14 mouse cellular contexts compared by ENCODE assay signal in the genomic region with DNA sequence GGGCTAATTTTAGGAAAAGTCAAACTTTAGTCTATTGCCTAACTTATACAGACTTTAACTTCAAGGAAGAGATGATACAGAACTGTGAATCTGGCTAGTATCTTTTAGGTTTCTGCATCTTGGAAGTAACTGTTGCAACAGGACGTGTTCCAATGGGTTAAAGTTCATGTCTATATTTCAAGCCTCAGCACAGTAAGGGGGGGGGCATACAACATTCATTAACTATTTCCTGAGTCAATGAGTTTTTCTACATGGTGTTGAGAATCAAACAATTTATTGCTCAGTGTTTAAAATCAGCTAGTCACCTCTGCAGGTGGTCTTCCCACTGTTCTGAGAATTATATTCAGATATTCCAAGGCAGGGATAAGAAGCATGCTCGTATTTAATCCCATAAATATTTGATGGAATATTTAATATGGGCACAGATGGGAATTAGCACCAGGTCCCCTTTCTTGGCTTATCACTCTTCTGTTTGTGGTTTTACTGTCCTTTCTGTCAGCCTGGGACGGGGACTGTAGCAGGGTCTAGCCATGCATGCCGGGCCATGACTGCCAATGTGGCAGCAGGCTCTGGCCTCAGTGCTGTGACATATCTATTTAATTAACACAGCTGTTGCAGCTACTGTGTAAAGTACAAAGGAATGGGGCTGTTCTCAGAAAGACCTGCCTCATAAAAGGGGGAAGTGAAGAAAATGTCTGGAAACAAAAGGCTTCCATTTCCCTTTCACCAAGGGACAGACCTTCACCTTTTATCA.
DNase-seq lines count a peak whose midpoint lies in the region; ATAC-seq and TF ChIP-seq lines count a peak whose summit lies in the region.
"Had no signal": no experiment of that assay in that cellular context is flagged by ENCODE, and none has a peak within 500 bp of the region (broad histone marks: within the 10 kb centered on the region; RNA-seq: fewer than 3 reads in every experiment).

No protein-coding gene starts in this region.

- no peak overlapping the region for H3K27ac ChIP-seq in forebrain, embryonic 11.5 days (ENCODE audit: low read depth, low read length)
- no peak overlapping the region for H3K27ac ChIP-seq in forebrain, embryonic 10.5 days
- H3K27ac ChIP-seq in midbrain, embryonic 11.5 days (ENCODE audit: low read depth, low read length): no peak overlapping the region
- no peak overlapping the region for H3K27ac ChIP-seq in midbrain, postnatal 0 days (ENCODE audit: low read depth, low read length)
- H3K27ac ChIP-seq: layer of hippocampus, adult 2 months; limb, embryonic 13.5 days; lung, embryonic 15.5 days had no signal

- H3K9me3 ChIP-seq in forebrain, embryonic 11.5 days (ENCODE audit: control insufficient read depth, low read length): no peaks in the 10 kb centered on the region
- H3K9me3 ChIP-seq in forebrain, embryonic 10.5 days: no peaks in the 10 kb centered on the region
- no peaks in the 10 kb centered on the region for H3K9me3 ChIP-seq in midbrain, embryonic 11.5 days (ENCODE audit: control insufficient read depth, low read length)
- no peaks in the 10 kb centered on the region for H3K9me3 ChIP-seq in midbrain, postnatal 0 days (ENCODE audit: low read length)
- H3K9me3 ChIP-seq: G1E; limb, embryonic 13.5 days; lung, embryonic 15.5 days had no signal

- no peak overlapping the region for H3K9ac ChIP-seq in forebrain, embryonic 11.5 days (ENCODE audit: low read length)
- no peak overlapping the region for H3K9ac ChIP-seq in midbrain, embryonic 11.5 days (ENCODE audit: low read length)
- no peak overlapping the region for H3K9ac ChIP-seq in midbrain, postnatal 0 days (replicated peaks; ENCODE audit: low read length, poor library complexity, severe bottlenecking)
- H3K9ac ChIP-seq: limb, embryonic 13.5 days; lung, embryonic 15.5 days had no signal

- no peaks in the 10 kb centered on the region for H3K27me3 ChIP-seq in forebrain, embryonic 11.5 days (ENCODE audit: control insufficient read depth, insufficient read depth, low read length)
- no peaks in the 10 kb centered on the region for H3K27me3 ChIP-seq in forebrain, embryonic 10.5 days (ENCODE audit: poor library complexity, severe bottlenecking)
- H3K27me3 ChIP-seq in midbrain, embryonic 11.5 days (ENCODE audit: control insufficient read depth, insufficient read depth, low read length): no peaks in the 10 kb centered on the region
- no peaks in the 10 kb centered on the region for H3K27me3 ChIP-seq in midbrain, postnatal 0 days (ENCODE audit: insufficient read depth, low read length)
- H3K27me3 ChIP-seq: limb, embryonic 13.5 days; lung, embryonic 15.5 days had no signal

- 44% methylated on average over 4 of the region's 4 CpGs for WGBS in forebrain, embryonic 11.5 days
- 60% methylated on average over 4 of the region's 4 CpGs for WGBS in forebrain, embryonic 10.5 days
- 56% methylated on average over 4 of the region's 4 CpGs for whole genome bisulfite sequencing in midbrain, embryonic 11.5 days
- WGBS in midbrain, postnatal 0 days: 33% methylated on average over 4 of the region's 4 CpGs

- H3K4me1 ChIP-seq in forebrain, embryonic 11.5 days (replicated peaks; ENCODE audit: control insufficient read depth, insufficient read depth, low read length): no peaks in the 10 kb centered on the region
- H3K4me1 ChIP-seq in forebrain, embryonic 10.5 days: peaks cover 22% of the 10 kb centered on the region
- H3K4me1 ChIP-seq in midbrain, embryonic 11.5 days (ENCODE audit: control insufficient read depth, insufficient read depth, low read length): no peaks in the 10 kb centered on the region
- no peaks in the 10 kb centered on the region for H3K4me1 ChIP-seq in midbrain, postnatal 0 days (ENCODE audit: insufficient read depth, low read length)
- H3K4me1 ChIP-seq: lung, embryonic 15.5 days had no signal

- no peak for DNase-seq in forebrain, embryonic 11.5 days (ENCODE audit: low spot score)
- DNase-seq in forebrain, embryonic 10.5 days (ENCODE audit: extremely low spot score, low spot score): no peak
- DNase-seq in midbrain, embryonic 11.5 days (ENCODE audit: low spot score, missing footprints): peak; percentile 77
- DNase-seq in midbrain, postnatal 0 days (ENCODE audit: low spot score): no peak
- DNase-seq in layer of hippocampus, adult 9-11 months: no peak
- no peak for DNase-seq in frontal cortex, postnatal 36 days (ENCODE audit: low spot score in 2 of 2)
- DNase-seq: cerebellum, adult 8-10 months; thymus, adult 18-20 months had no signal

- TF ChIP-seq CTCF in midbrain, postnatal 0 days (IDR thresholded peaks at IDR 0.05): no peak

- H3K36me3 ChIP-seq in forebrain, embryonic 11.5 days (ENCODE audit: control insufficient read depth, insufficient read depth, low read length): no peaks in the 10 kb centered on the region
- no peaks in the 10 kb centered on the region for H3K36me3 ChIP-seq in forebrain, embryonic 10.5 days (replicated peaks)
- no peaks in the 10 kb centered on the region for H3K36me3 ChIP-seq in midbrain, embryonic 11.5 days (ENCODE audit: control insufficient read depth, insufficient read depth, low read length)
- H3K36me3 ChIP-seq in midbrain, postnatal 0 days (ENCODE audit: insufficient read depth, low read length): no peaks in the 10 kb centered on the region
- H3K36me3 ChIP-seq: G1E; limb, embryonic 13.5 days; lung, embryonic 15.5 days had no signal

- H3K4me2 ChIP-seq in forebrain, embryonic 11.5 days (ENCODE audit: low read depth, low read length, severe bottlenecking): no peak overlapping the region
- no peak overlapping the region for H3K4me2 ChIP-seq in midbrain, embryonic 11.5 days
- H3K4me2 ChIP-seq in midbrain, postnatal 0 days (ENCODE audit: low read depth, low read length, poor library complexity, severe bottlenecking): no peak overlapping the region
- H3K4me2 ChIP-seq: limb, embryonic 13.5 days; lung, embryonic 15.5 days had no signal

- ATAC-seq in forebrain, embryonic 11.5 days (replicated peaks; ENCODE audit: low FRiP score): peak; percentile 56; the same call in 1 of the 2 replicates
- peak; percentile 70 for ATAC-seq in midbrain, embryonic 11.5 days (ENCODE audit: low FRiP score)
- no peak for ATAC-seq in midbrain, postnatal 0 days (ENCODE audit: low FRiP score)
- peak; percentile 37; the same call in 1 of the 2 replicates for ATAC-seq in megakaryocyte progenitor cell, adult 5-6 weeks (replicated peaks; ENCODE audit: poor library complexity)
- ATAC-seq in CD4-positive, CD25-positive, alpha-beta regulatory T cell, adult 4 months: no peak

- H3K4me3 ChIP-seq in forebrain, embryonic 11.5 days (ENCODE audit: low read depth, low read length): no peak overlapping the region
- H3K4me3 ChIP-seq in forebrain, embryonic 10.5 days: no peak overlapping the region
- no peak overlapping the region for H3K4me3 ChIP-seq in midbrain, embryonic 11.5 days (ENCODE audit: low read depth, low read length)
- H3K4me3 ChIP-seq in midbrain, postnatal 0 days (ENCODE audit: low read depth, low read length): no peak overlapping the region
- H3K4me3 ChIP-seq: layer of hippocampus, adult 2 months; limb, embryonic 13.5 days; lung, embryonic 15.5 days had no signal

Comparison
In these comparisons a context has a peak if more than half of its experiments do, and no peak if none do; other contexts are left out.
1. ATAC-seq: peak in forebrain, embryonic 11.5 days (single experiment), midbrain, embryonic 11.5 days (single experiment) and megakaryocyte progenitor cell, adult 5-6 weeks (single experiment); none in midbrain, postnatal 0 days (single experiment) and CD4-positive, CD25-positive, alpha-beta regulatory T cell, adult 4 months (single experiment).